Mouse (Mus musculus): ENCODE data around the gene Tmem59.

Tmem59 gene

GRCm38 (mm10) chr4:107243365-107244333 is 65.5 kb downstream of the Tmem59 start:
- DNase-seq, result no peak

DNA sequence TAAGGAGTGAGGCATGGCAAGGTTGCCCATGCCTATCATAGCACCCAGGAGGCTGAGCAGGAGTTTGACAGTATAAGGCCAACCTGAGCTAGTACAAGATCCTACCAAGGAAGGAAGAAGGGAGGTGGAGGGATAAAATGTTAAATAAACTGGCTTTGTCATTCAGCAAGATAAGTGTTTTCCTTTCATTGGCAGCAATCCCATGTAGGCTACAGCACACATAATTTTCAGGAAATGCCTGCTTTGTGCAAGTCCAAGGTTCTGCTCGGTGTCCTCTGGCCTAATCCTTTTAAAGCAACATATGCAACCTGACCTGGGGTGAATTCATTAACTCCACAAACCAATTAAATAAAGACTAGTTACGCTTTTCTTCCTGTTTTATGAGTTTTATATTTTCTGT is 67.2 kb downstream of the Tmem59 start:
- no peak for DNase-seq

- DNase-seq, result no peak
Observed at GRCm38 (mm10) chr4:107246040-107246439, 67.8 kb downstream of the Tmem59 start.

DNA sequence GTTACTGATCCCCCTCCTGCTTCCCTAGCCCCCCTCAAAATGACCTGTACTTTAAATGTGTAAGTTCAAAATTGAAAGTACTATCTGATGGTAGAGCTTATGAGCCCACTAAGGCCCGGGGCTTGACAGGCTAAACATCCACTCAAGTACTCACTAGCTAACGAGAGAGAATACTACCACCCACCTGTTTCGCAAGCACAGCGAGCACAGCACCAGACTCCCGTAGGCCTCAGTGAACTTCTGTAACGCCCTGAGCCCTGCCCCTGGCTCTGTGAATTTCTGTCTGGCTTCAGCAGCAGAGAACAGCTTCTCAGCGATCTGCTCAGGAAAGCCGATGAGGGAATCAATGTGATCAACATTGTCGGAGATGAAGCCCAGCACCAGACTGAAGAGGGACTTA is 68.9 kb downstream of the Tmem59 start:
- DNase-seq, result no peak

GRCm38 (mm10) chr4:107248061-107248460 is 69.9 kb downstream of the Tmem59 start:
- no peak for DNase-seq

DNA sequence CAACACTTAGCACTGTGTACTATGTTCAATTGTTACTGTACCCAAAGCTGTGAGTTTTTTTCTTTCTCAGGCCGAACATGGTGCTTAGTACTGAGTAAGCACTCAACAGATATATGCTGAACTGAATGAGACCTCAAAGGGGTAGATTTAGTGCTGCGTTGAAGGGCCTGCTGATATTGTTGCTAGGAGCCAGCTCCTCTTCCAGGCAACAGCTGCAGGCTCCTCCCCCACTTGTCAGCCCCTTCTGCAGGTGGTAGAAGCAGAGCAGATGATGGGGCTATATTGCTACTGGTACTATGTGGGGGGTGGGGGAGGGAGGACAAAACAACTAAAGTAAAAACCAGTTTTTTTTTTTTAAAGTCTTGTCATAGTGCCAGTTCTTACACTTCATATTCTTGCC is 71.3 kb downstream of the Tmem59 start:
- DNase-seq, result peak; percentile 12

- peak; percentile 76 for DNase-seq
Observed at GRCm38 (mm10) chr4:107250494-107250893, 72.3 kb downstream of the Tmem59 start.

All from embryo, embryonic 11 days (tissue).